Mouse (Mus musculus) right cerebral cortex, postnatal 25 days (tissue): ENCODE measurements at regions not wholly inside any gene's neighbourhood (a gene's known extent, or its start where the extent isn't known, plus 50 kb on each side); places are given as distances from the start of the nearest gene placed in this dataset.
A peak's percentile ranks its signal among the peaks of the same experiment; 100 is the strongest.

Experiments used
- DNase-seq: peaks from one replicate; pipeline ENCODE4 v3.0.0; 2022

DNA sequence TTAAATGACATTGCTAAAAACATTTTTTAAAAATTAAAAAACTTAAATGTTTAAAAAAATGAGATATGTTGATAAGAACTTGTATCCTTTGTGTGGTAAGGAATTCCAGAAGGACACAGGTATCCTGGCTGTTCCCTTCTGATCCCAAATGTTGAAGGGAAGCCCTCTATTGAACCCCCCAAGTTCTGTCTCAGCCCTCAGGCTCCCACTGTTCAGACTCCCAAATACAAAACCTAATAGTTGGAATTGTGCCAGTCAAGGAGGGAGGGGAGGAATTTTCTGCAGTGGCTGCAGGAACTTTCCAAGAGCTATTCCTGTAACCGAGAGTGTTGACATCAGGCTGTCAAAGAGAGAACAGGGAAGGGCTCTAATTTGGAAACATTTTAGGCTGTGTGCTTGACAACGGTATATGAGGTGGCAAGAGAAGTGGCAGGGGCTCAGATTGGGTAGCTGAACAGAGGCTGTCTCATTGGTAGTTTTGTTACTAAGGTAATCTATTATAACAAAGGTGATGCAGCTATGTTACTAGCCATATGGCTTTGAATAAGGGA, 843.8 kb upstream of the A1bg start:
- DNase-seq, result no peak

DNA sequence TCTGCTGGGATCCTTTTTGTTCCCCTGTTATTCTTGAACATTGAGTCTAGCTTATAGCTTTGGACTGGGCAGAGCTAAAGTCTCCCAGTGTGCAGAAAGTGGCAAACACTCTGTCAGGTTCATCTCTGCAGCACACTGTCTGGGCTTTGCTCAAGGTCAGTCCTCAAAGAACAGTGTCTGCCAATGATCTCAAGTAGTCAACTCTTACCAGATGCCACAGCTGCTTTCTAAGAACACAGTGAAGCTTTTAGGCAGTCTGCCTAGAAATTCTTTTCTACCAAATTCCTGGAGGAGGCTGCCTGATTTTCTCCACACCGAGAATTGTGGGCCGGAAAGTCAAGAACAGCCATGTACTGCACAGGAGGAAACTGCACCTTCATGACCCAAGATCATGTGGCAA, 831.0 kb upstream of the A1bg start:
- DNase-seq, result no peak

DNA sequence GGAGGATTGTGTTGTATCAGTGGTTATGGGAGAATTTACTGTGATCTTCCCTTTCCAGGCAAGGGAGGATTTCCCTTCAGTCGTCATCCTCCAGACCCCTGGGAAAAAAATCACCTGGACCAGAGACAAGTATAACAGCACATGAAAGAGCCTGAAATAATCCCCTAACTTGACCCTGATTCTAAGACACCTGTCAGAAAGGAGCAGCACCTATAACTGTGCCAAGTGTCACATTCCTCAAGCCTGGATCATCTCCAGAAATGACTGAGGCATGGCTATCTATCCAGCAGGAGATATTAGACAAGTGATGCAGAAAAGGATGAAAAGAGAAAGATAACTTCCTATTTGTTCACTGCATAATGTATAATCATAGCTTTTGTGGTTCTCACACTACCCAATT, 800.9 kb upstream of the A1bg start:
- no peak for DNase-seq

DNA sequence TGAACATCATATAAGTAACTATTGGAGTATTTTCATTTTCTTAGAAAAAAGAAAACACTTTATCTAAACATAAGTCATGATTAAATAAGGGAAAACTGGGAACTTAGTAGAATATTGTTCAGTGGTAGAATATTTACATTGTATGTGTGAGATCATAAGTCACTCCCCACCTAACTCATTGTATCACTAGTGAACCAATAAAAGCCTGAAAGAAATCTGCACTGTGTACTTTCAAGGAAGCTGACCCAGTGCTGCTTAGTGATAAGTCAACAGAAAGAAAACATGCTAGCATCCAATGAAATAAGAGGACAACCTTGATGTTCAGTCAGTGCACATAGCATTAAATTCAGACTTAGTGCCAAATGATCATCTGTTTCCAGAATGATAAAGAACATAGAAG, 795.7 kb upstream of the A1bg start:
- DNase-seq, result no peak

DNA sequence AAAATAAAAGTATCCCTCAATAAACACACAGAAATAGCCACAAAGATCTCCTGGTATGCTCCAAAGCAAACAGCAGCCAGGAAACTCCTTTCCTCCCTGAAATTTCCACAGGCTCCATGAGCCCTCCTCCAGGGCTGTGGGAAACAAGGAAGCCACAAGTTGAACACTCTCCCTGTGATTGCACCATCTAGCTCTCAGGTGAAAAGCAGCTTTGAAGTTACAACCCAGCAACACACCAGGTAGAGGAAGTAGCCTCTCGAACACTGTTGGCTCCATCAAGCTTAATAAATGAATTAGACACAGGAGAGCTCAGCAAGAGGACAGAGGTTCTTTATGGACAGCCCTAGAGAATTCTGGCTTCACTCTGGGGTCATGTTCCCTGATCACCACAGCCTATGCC, 794.4 kb upstream of the A1bg start:
- no peak for DNase-seq

DNA sequence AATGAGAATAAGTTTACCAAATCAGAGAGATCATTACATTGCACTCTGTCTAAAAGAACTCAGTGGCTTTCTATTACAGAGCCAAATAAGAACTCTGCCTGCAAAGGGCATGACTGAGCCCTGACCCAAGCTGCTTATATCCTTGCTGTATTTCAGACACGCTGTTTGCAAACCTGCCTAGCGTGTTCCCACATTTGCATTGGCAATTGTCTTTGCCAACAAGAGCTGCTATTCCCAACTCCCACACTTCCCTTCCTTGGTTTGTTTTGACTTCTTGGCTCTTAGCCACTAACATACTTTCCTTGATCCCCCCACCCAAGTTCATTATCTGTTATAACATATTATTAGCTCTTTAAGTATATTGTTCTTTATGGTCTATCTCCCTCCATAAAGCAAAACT, 791.1 kb upstream of the A1bg start:
- DNase-seq, result no peak

DNA sequence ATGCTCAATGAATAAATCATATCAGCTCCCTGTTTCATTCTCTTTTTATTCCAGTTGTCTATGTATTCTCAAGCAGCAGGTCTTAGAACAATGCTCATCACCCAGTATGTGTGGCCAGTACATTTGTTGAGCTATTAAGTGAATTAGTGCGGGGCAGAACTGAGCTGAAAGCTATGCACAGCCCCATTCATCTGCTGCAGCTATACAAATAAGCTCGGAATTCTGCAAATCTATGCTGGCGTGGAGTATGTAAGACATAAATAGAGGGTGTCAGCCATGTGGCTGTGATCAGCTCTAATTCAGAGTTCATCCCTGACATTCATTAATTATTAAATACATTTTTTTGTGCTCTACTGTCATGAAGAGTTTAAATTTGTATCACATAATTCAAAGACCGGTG, 786.1 kb upstream of the A1bg start:
- DNase-seq, result no peak

DNA sequence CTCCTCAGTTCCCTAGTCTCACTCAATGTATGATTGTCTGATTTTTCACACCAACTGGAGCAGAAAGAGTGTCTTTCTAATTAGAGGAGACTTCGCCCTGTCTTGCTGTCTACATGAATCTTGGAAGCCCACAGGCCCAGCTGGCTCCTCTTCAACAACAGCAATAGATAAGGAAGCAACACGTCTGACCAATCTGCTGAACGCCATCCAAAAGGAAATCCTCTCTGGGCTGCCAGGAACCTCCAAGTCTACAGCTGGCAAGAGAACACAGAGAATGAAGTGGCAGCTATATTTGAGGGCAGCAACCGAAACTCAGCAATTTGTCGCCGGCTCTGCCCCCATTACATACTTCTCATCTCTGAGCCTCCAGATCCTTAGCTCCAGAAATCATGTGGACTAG, 785.1 kb upstream of the A1bg start:
- peak; percentile 14 for DNase-seq

DNA sequence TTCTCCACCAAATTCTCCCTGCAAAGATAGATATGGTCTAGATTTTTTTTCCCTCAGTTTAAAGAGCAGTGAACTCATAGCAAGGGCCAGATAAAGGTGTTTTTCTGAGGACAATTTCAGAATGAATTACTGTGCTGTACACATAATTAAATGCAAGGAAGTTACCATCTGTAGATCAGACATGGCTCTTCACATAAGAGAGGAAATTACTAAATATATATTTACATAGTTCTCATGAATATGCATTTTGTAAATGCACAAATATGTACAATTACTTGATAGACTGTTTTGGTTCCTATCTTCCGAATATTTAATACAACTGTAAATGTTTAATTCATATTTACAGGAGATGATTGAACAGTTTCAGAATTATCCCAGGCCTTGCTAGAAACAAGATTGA, 769.9 kb upstream of the A1bg start:
- DNase-seq, result no peak

DNA sequence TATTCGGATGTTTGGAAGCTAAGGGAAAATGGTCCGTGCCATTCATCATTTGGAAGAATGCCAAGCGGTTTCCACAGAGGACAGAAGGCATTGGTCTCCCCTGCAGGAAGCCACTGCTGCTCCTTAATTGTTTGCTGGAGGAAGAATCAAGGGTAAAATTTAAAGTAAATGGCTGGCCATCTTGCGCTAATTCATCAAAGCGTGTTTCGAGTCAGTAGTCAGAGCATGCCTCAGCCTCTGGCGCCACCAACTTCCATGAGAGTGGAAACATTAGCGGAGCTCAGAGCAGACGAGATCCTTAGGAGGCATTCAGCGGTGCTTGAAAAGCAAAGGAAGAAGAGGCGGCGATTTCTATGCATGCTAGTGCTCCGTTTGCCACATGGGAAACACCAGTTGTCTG, 767.6 kb upstream of the A1bg start:
- DNase-seq, result peak; percentile 16

DNA sequence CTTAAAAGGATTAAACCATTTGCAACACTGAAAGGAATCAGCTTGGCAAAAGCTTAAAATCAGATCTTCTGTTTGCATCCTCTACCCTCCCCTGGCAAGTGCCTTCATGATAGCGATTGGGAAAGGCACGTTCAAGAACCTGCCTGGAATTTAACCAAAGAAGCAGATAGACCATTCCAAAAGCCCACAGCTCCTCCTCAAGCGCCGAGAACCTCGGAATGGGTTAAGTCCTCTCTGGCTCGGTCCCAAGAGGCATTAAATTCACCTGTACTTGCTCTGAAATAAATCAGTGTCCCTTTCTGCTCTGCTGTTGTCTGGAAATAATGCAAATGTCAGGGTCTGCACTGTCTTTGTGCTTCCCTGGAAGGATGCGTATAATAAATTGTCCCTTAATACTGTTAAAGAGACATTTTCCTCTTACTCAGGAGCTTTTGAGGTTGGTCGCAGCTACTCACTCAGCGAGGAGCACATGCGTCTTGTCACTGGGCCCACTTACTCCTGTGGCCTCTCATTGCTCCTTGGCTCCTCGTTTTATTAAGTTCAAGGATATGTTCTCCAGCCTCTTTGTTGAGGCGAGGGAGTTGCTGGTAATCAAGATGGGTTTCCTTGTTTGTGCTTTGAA, 767.1 kb upstream of the A1bg start:
- DNase-seq, result no peak

DNA sequence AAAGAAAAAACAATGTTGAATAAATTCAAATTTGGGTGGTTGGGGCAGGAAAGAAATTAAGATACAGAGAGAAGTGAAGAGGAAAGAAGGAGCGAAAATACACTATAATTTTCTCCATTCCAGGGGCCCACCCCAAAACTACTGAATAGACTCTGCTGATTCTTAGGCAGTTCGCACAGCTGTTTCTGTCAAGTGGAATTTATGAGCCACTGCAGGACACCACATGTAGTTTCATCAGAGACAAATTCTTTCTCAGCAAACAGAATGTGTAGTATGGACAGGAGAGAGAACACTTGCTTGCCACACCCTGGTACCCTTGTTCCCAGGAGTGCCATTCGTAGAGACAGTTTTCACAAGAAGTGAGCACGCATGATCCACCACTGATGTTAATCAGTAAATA, 760.2 kb upstream of the A1bg start:
- DNase-seq, result no peak

DNA sequence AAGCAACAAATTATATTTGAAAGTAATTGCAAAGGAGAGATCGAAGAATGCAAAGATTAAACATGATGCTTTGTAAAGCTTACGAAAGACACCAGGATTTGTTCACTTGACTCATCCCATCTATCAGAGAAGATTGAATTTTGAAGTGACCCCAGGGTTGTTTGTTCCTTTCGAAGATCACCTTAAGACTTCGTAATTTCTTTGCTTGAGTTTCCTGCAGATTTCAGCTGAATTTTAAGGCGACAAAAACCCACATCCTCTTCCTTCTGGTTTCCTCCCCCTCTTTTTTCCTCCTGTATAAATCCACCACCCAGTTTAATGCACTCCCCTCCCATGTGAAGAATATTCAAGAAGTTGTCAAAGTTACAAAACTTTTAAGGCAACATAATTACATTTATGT, 747.7 kb upstream of the A1bg start:
- DNase-seq, result no peak

DNA sequence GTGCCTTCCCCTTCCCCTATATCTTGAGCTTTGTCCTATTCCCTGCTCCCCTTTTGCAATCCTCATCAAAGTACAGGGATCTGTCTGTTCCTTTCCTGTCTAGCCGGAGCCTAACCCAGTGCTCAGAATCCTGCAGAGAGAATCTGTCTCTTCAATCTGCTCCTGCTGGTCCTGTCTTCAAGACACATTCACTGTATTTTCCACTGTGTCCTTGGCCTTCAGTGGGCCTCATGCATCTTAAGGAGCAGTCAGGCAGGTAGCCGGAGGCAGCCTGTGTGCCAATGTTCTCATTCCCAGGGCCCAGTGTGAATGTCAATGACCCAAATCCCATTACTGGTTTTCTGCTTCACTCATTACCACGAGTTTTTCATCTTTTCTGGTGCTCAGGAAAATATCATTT, 737.8 kb upstream of the A1bg start:
- DNase-seq, result no peak

DNA sequence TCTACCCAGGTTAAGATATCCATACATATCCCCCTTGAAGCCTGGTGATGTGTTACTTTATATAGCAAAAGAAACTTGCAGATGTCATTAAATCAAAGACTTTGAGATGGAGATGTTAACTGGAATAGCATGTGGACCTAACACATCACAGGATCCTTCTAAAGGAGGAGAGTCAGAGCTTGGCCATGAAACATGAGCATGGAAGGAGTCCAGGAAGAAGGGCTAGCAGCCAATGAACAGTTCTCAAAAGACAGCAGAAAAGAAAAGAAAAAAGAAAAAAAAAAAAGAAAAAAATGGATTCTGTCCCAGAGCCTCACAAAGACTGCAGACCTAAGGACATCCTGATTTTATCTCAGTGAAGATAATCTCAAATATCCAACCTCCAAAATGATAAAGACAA, 734.1 kb upstream of the A1bg start:
- no peak for DNase-seq

DNA sequence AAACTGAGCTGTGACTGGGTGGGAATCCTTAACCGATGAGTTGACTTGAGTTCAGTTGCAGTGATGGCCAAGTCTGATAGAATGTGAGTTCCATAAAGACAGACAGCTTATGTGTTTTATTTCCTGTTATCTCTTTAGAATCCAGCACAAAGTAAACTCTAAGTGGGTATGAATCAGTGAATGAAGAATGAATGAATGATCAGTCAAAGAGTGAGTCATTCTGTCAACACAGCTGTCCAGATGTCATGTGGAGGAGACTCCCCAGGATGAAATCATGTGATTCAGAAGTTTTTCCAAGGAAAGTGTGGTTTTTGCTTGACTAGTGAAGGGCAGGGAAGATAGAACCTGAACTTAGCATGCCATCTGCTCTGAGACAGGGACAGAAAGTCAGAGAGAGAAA, 732.0 kb upstream of the A1bg start:
- no peak for DNase-seq

DNA sequence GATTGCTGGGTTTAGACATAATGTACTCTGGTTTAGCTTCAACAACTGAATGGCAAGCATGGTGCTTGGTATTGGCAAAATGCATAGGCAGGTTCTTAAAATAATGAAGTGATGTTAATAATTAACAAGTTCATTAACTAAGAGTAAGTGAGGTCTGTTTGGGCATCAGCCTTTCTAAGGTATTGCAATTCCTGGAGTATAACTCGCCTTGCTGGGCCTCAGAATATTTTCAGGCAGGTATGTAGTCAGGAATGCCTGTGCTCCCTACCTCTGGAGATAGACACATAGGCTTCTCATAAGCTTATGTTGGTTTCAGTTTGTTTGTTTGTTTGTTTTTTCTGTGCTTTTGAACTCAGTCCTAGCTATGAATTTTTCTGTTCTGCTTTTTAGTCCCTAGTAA, 731.0 kb upstream of the A1bg start:
- DNase-seq, result no peak

DNA sequence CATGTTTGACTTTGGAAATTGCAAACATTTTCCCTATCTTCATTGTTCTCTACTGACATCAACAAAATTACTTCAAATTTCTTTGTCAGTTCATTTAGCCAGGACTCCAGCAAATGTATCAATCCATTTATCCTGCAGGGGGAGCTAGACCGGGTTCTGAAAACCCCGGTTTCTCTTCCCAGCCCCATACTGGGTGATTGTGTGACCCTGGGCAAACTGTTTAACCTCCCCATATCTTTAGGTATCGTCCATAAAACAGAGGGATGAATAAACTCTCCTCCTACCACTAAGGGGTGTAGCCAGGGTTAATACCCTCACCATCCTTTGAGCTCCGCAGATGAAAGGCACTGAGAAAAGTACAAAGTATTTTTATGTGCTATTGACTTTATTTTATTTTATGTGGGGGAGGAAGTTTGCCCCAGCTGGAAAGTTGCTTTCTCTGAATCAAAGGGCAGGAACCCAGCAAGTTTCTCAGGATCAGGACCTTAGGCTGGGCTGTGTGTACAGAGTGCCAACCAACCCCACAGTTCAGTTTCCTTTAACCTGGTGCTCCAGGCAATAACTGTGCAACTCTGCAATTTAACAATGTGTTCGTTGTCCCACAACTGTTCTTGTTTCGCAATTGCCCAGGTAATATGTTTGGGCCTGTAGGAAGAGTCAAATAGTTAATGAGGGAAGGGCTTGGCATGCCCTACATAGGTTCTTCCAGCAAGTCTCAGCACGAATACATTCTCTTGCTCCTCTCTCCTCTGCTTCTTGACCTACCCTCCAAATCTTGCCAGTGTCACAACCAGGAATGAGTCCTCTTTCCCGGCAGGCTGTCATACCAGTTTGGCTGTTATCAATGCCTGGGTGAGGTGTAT, 696.1 kb upstream of the A1bg start:
- DNase-seq, result no peak

DNA sequence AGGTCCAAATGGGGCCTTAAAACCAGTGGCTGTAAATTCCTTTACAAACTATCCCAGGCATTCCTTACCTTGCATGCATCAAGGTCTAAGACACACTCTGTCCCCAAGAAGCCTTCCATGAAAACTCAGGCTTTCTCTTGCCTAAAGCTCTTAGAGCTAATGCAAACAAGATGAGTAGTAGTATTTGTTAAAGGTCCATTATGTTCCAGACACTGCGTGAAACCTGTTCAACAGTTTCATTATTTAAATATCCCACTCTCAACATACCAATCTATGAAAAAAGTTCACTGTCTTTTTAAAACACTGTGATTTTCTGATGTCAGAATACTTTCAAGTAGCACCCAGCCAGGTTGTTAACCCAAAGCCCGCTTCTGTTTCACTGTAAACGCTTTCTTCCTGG, 687.9 kb upstream of the A1bg start:
- DNase-seq, result no peak

DNA sequence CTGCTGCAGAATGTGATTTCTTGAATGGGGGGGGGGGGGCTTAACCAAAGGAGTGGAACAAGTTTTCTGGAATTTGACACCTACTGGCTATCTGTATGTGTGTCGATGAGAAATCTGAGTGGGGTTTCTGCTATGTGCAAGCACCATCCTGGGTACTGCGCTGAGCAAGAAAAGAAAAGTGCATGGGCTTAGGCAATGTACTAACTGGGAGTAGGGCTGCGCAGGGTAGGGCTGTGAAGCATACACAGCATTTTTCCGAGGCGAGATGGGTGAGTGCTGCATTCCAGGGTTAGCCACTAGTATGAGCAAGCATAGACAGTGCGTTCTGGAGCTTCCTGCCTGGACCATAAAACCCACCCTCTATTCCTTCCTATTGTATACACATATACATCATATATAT, 686.8 kb upstream of the A1bg start:
- DNase-seq, result no peak

DNA sequence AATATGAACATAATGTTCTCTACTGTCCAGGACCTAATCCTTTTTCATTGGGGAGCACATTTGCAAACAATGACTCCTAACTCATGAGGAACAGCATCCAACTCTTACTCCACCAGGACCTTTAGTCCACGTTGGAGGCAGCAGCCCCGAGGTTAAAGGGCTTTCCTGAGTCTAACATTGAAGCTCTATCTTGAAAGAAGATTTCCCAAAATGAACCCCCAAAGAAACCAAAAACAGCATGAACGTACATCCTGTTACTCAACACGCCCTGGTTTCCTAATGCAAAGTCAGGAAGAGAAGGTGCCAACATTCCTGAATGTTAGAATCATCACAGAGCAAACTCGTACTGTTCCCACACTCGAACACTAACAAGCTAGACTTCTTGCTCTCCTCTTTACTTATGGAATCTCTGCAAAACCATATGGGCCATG, 685.5 kb upstream of the A1bg start:
- DNase-seq, result no peak

DNA sequence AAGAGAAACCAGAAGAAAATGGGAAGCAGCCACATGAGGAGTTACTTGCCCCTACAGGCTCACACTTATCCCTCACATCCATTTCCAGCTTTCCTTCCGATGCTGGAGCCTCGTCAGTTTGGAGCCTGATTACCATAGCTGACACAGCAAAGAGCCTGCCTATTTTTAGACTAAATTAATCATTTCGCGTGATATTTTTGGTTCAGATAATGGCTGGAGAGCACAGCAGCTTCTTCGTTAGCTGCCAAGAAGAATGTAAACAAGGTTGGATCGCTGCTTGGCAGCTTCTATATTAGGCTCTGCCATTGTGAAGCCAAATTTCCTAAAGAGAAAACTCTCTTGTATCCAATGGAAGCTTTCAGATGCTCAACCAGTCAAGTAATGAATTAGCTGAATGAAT, 676.9 kb upstream of the A1bg start:
- no peak for DNase-seq

DNA sequence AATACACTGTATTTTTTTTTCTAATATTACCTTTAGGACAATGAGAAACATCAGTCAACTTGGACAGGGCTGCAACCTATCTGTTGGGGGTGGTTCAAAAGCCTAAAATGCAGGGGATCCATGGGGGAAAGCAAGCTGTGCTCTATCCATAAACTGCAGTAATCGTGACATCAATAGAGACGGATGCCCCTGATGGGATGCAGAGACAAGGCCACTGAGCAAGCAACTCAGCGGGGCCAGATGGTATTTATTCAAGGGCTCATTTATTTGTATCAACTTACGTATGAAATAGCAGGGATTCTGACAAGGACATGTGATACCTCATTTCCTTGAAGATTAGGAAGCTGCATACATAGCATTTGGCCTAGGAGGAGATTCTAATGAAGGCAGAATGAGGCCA, 673.5 kb upstream of the A1bg start:
- no peak for DNase-seq

DNA sequence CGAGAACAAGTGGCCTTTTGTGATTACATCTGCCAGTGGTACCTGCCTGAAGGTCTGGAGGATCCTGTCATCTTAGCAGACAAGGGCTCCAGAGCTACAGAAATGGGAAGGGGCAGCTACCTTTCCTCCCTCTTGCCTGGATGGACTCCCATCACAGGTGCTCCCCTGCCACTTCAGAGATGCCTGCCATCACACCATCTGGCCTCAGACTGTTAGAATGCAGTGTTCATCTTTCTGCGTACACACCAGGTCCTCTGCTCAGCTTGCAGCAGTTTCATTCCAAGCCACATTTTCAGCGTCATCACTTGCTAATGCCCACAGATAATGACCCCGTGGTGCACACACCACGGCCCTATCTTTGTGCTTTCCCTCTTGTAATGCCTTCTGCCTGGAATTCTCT, 666.1 kb upstream of the A1bg start:
- no peak for DNase-seq

DNA sequence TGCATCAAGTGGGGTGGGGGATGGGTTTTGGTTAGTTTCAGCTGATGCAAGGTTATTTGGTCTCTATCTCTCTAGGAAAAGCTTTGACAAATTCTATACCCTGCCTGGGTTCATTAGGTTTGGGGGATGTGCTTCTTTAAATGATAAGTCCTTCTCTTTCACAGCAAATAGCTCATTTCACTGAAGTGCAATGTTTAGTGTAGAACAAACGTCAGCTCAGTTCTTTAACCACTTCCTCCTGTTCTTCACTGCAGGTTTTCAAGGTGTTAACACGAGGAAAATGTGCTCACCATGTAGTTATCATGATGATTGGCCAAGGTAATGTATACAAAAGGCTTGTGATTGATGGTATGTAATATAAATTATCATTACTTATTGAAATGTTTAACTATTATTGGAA, 659.5 kb upstream of the A1bg start:
- no peak for DNase-seq
